Mouse (Mus musculus): ENCODE results near the gene Hs2st1. TPM values are rescaled to one million over a fixed set of nuclear protein-coding genes. Genes with fewer than 3 reads are reported as not detected.

Gene Hs2st1
- total and polyA plus RNA-seq, 3 experiments: 17.6 to 36.4 (median 29.7) TPM

- TF ChIP-seq TCF12 (IDR thresholded peaks at IDR 0.05; ENCODE audit: low read depth, low read length): no peak
- no peak for TF ChIP-seq ETS1 (conservative IDR thresholded peaks at IDR 0.05; ENCODE audit: low read depth, low read length)
- no peak for DNase-seq (ENCODE audit: extremely low read depth)
- no peak overlapping the region for H3K4me3 ChIP-seq (replicated peaks in 1 of 3; ENCODE audit: low read depth in 2 of 3, low read length in 2 of 3, poor library complexity in 1 of 3)
- H3K4me1 ChIP-seq (ENCODE audit: control insufficient read depth in 1 of 2, insufficient read depth in 2 of 2): peaks cover 0 to 4% of the 10 kb centered on the region in 2 experiments; a peak in 1 of 4 replicates
- H3K27me3 ChIP-seq (replicated peaks): no peaks in the 10 kb centered on the region
- H3K79me2 ChIP-seq (replicated peaks; ENCODE audit: control insufficient read depth, extremely low read depth, insufficient read depth, poor library complexity, severe bottlenecking): no peaks in the 10 kb centered on the region
- H3K9ac ChIP-seq (ENCODE audit: insufficient read depth, low read depth): no peak overlapping the region
- no peak overlapping the region for H3K4me2 ChIP-seq (ENCODE audit: insufficient read depth, low read depth, poor library complexity, severe bottlenecking)
- in situ Hi-C loops (cut with MboI; ENCODE audit: low pct_ligation_motif_present, low pct_unique_long_range_greater_than_20kb, low sequenced_read_pairs) (loop anchor here (5.0 kb wide), 2 partner anchors 85 to 160 kb away; no protein-coding TSS in a partner anchor), dilution Hi-C loops (cut with MboI; ENCODE audit: extremely low pct_ligation_motif_present, extremely low pct_unique_long_range_greater_than_20kb, low sequenced_read_pairs) (no loop called here)
- H3K27ac ChIP-seq (ENCODE audit: insufficient read depth, low read depth): no peak overlapping the region
- peaks cover 7% of the 10 kb centered on the region for H3K9me3 ChIP-seq (replicated peaks; ENCODE audit: low read length)
- H3K36me3 ChIP-seq (replicated peaks in 1 of 2; ENCODE audit: control insufficient read depth in 1 of 2, insufficient read depth in 1 of 2, low read length in 1 of 2): no peaks in the 10 kb centered on the region
Observed at GRCm38 (mm10) chr3:144617633-144618180, 47.7 kb upstream of the Hs2st1 start.

- Histone ChIP-seq H3K4me3 (replicated peaks in 1 of 3; ENCODE audit: low read depth in 2 of 3, low read length in 2 of 3, poor library complexity in 1 of 3) (no peak overlapping the region), H3K36me3 (replicated peaks in 1 of 2; ENCODE audit: control insufficient read depth in 1 of 2, insufficient read depth in 1 of 2, low read length in 1 of 2) (no peaks in the 10 kb centered on the region), H3K27ac (ENCODE audit: insufficient read depth, low read depth) (no peak overlapping the region), H3K4me2 (ENCODE audit: insufficient read depth, low read depth, poor library complexity, severe bottlenecking) (no peak overlapping the region), H3K4me1 (ENCODE audit: control insufficient read depth in 1 of 2, insufficient read depth in 2 of 2) (peaks cover 0 to 4% of the 10 kb centered on the region in 2 experiments; a peak in 1 of 4 replicates), H3K9ac (ENCODE audit: insufficient read depth, low read depth) (no peak overlapping the region), H3K79me2 (replicated peaks; ENCODE audit: control insufficient read depth, extremely low read depth, insufficient read depth, poor library complexity, severe bottlenecking) (no peaks in the 10 kb centered on the region), H3K27me3 (replicated peaks) (no peaks in the 10 kb centered on the region), H3K9me3 (replicated peaks; ENCODE audit: low read length) (peaks cover 3% of the 10 kb centered on the region)
- peak; percentile 84 for DNase-seq (ENCODE audit: extremely low read depth)
- TF ChIP-seq JUN (IDR thresholded peaks at IDR 0.05; ENCODE audit: insufficient read depth, low read depth, low read length): no peak
- no peak for TF ChIP-seq BHLHE40 (IDR thresholded peaks at IDR 0.05; ENCODE audit: low read depth, low read length)
- no peak for TF ChIP-seq NRF1 (IDR thresholded peaks at IDR 0.05; ENCODE audit: low read depth, low read length)
- TF ChIP-seq SMC3 (IDR thresholded peaks at IDR 0.05; ENCODE audit: low read depth, low read length): peak; percentile 98
- TF ChIP-seq MAX (IDR thresholded peaks at IDR 0.05; ENCODE audit: low read length): peak; percentile 19; the same call in 1 of the 2 replicates
- no peak for TF ChIP-seq RCOR1 (conservative IDR thresholded peaks at IDR 0.05; ENCODE audit: low read depth, low read length)
- peak; percentile 97 to 98 for TF ChIP-seq CTCF (conservative IDR thresholded peaks at IDR 0.05 in 1 of 2, IDR thresholded peaks at IDR 0.05 in 1 of 2; ENCODE audit: low read depth in 2 of 2, low read length in 2 of 2)
- no peak for TF ChIP-seq SIN3A (IDR thresholded peaks at IDR 0.05; ENCODE audit: low read length)
- TF ChIP-seq RAD21 (IDR thresholded peaks at IDR 0.05; ENCODE audit: low read depth, low read length): peak; percentile 93
- no peak for TF ChIP-seq POLR2A (IDR thresholded peaks at IDR 0.05; ENCODE audit: low read depth, low read length)
- TF ChIP-seq USF2 (conservative IDR thresholded peaks at IDR 0.05; ENCODE audit: low read depth, low read length): no peak
- TF ChIP-seq MEF2A (IDR thresholded peaks at IDR 0.05; ENCODE audit: borderline replicate concordance, low read depth, low read length): peak; percentile 39; the same call in 1 of the 2 replicates
- peak; percentile 90 for TF ChIP-seq ZC3H11A (IDR thresholded peaks at IDR 0.05; ENCODE audit: low read depth, low read length)
- no peak for TF ChIP-seq ZKSCAN1 (IDR thresholded peaks at IDR 0.05; ENCODE audit: borderline replicate concordance, low read depth, low read length)
- TF ChIP-seq MXI1 (IDR thresholded peaks at IDR 0.05; ENCODE audit: low read depth, low read length): no peak
- TF ChIP-seq TBP (conservative IDR thresholded peaks at IDR 0.05; ENCODE audit: low read depth, low read length): no peak
- 0 out of 2 replicates have a peak, but pooled peaks have one; percentile 33 for TF ChIP-seq MYC (IDR thresholded peaks at IDR 0.05; ENCODE audit: low read depth, low read length)
- no peak for TF ChIP-seq POLR2AphosphoS2 (IDR thresholded peaks at IDR 0.05; ENCODE audit: low read depth, low read length)
- peak; percentile 83 for TF ChIP-seq MAZ (IDR thresholded peaks at IDR 0.05; ENCODE audit: low read depth, low read length)
- no peak for TF ChIP-seq USF1 (IDR thresholded peaks at IDR 0.05; ENCODE audit: low read depth, low read length)
- 0 out of 2 replicates have a peak, but pooled peaks have one; percentile 7 for TF ChIP-seq ELF1 (IDR thresholded peaks at IDR 0.05; ENCODE audit: low read depth, low read length)
- TF ChIP-seq KAT2A (IDR thresholded peaks at IDR 0.05; ENCODE audit: insufficient replicate concordance, low read length): no peak
- no peak for TF ChIP-seq CHD1 (IDR thresholded peaks at IDR 0.05; ENCODE audit: low read depth, low read length)
- TF ChIP-seq UBTF (IDR thresholded peaks at IDR 0.05; ENCODE audit: low read depth, low read length): 0 out of 2 replicates have a peak, but pooled peaks have one; percentile 7
- no peak for TF ChIP-seq E2F4 (IDR thresholded peaks at IDR 0.05; ENCODE audit: insufficient replicate concordance, low read depth, low read length)
- peak; percentile 51; the same call in 1 of the 2 replicates for TF ChIP-seq IRF4 (IDR thresholded peaks at IDR 0.05; ENCODE audit: low read depth, low read length)
- in situ Hi-C loops (cut with MboI; ENCODE audit: low pct_ligation_motif_present, low pct_unique_long_range_greater_than_20kb, low sequenced_read_pairs): loop anchor here (5.0 kb wide), 2 partner anchors 85 to 160 kb away; no protein-coding TSS in a partner anchor
- dilution Hi-C loops (cut with MboI; ENCODE audit: extremely low pct_ligation_motif_present, extremely low pct_unique_long_range_greater_than_20kb, low sequenced_read_pairs): no loop called here
Observed at GRCm38 (mm10) chr3:144616654-144617425, 46.9 kb upstream of the Hs2st1 start.

Data from CH12.LX (cell line).